Mouse (Mus musculus) bone marrow macrophage, adult 2 months (primary cell): Measurements from ENCODE around the gene Tle4.

ENCODE experiments used
- CTCF ChIP-seq: IDR thresholded peaks from 2 replicates; pipeline ENCODE4 v1.5.1; 2012; ENCODE audit warnings: low read depth, mild to moderate bottlenecking, low read length, moderate library complexity
- POLR2A ChIP-seq: IDR thresholded peaks from 2 replicates; pipeline ENCODE4 v1.6.1; 2012; ENCODE audit warnings: mild to moderate bottlenecking, low read depth, low read length, borderline replicate concordance

- no peak for TF ChIP-seq CTCF
- no peak for TF ChIP-seq POLR2A
These were observed 162.0 kb downstream of the Tle4 start for GRCm38 (mm10) chr19:14435681-14436376.
